ENCODE assay signal across 8 mouse cellular contexts in genomic region chr16:36784594-36785313, GRCm38 (mm10). TPM values are rescaled to one million over a fixed set of nuclear protein-coding genes. Genes with fewer than 3 reads are reported as not detected.
DNase-seq lines count a peak whose midpoint lies in the region; TF ChIP-seq lines count a peak whose summit lies in the region.

Slc15a2 (minus strand) TSS chr16:36784962.

- H3K27ac ChIP-seq in cerebellum, adult 2 months (ENCODE audit: insufficient read depth, low read length), result no peak within 1 kb of the TSS

- TF ChIP-seq CTCF in cerebellum, adult 2 months (IDR thresholded peaks at IDR 0.05; ENCODE audit: borderline replicate concordance, insufficient read depth, low read depth, low read length), result no peak

- DNase-seq in cerebellum, adult 2 months, result peak in 1 of 2 experiments; percentile 21
- DNase-seq in cerebellum, adult 11 months, result no peak
- DNase-seq in urinary bladder, postnatal 14 days (ENCODE audit: low spot score), result peak; percentile 13
- DNase-seq in urinary bladder, postnatal 36 days (ENCODE audit: low spot score in 2 of 2), result no peak
- peak; percentile 36 for DNase-seq in kidney, postnatal 10 days
- peak; percentile 41 for DNase-seq in lung, postnatal 10 days
- DNase-seq in spleen, adult 12 weeks (ENCODE audit: low spot score), result no peak
- no peak for DNase-seq in embryo, embryonic 10.5 days (ENCODE audit: low spot score)

- WGBS in cerebellum, adult 2 months, result 14% methylated on average over 10 of the region's 10 CpGs

- no peaks in the 10 kb centered on the region for H3K4me1 ChIP-seq in cerebellum, adult 2 months (ENCODE audit: control insufficient read depth, insufficient read depth, low read length)

- no peaks in the 10 kb centered on the region for H3K27me3 ChIP-seq in cerebellum, adult 2 months (ENCODE audit: control insufficient read depth, insufficient read depth, low read length)

- H3K4me3 ChIP-seq in cerebellum, adult 2 months (replicated peaks; ENCODE audit: insufficient read depth, low read depth, low read length), result peak within 1 kb of the TSS; percentile 12

- no peak for TF ChIP-seq POLR2A in cerebellum, adult 2 months (IDR thresholded peaks at IDR 0.05; ENCODE audit: borderline replicate concordance, insufficient read depth, low read length)

RNA-seq across cellular contexts. Expression of gene Slc15a2, which starts in this region (rescaled TPM):
- 13.1 and 26.7 TPM in 2 replicates for polyA plus RNA-seq in cerebellum, adult 2 months (2012; rRNA removed)

Comparison
In these comparisons a context has a peak if more than half of its experiments do, and no peak if none do; other contexts are left out.
1. DNase-seq: peak in urinary bladder, postnatal 14 days (single experiment), kidney, postnatal 10 days (single experiment) and lung, postnatal 10 days (single experiment); none in cerebellum, adult 11 months (single experiment), urinary bladder, postnatal 36 days (0 of 2), spleen, adult 12 weeks (single experiment) and embryo, embryonic 10.5 days (single experiment).